Mouse (Mus musculus) hindbrain, postnatal 0 days (tissue): ENCODE measurements around the gene Rap1gap. TPM values are rescaled to one million over a fixed set of nuclear protein-coding genes. Genes with fewer than 3 reads are reported as not detected.

Source experiments
- ATAC-seq: fragments of 200-750 bp; cut with Nextera tagmentation; 2 replicates; pipeline ENCODE4 v1.8.0; 2017; ENCODE audit warnings: mild to moderate bottlenecking, moderate TSS enrichment, moderate library complexity
- DNase-seq: peaks from one replicate; pipeline ENCODE4 v3.0.0-alpha.2; 2015; ENCODE audit warnings: low spot score
- H3K27ac ChIP-seq: fragments of 300-500 bp; sonication (generic); 2 replicates; pipeline ENCODE4 v1.5.1; 2014; ENCODE audit warnings: mild to moderate bottlenecking
- H3K27me3 ChIP-seq: fragments of 300-500 bp; sonication (generic); 2 replicates; pipeline ENCODE4 v1.6.1; 2014; ENCODE audit warnings: low read length, mixed read lengths; ENCODE audit not compliant: insufficient read depth
- H3K36me3 ChIP-seq: fragments of 300-500 bp; sonication (generic); 2 replicates; pipeline ENCODE4 v1.6.1; 2014; ENCODE audit warnings: low read length, mixed read lengths; ENCODE audit not compliant: insufficient read depth
- H3K4me1 ChIP-seq: fragments of 300-500 bp; sonication (generic); 2 replicates; pipeline ENCODE4 v1.6.1; 2014; ENCODE audit warnings: antibody characterized with exemption, low read length, mixed read lengths; ENCODE audit not compliant: insufficient read depth
- H3K4me2 ChIP-seq: fragments of 300-500 bp; sonication (generic); 2 replicates; pipeline ENCODE4 v1.6.1; 2014; ENCODE audit warnings: low read depth, mild to moderate bottlenecking, low read length, moderate library complexity, mixed read lengths
- H3K4me3 ChIP-seq: fragments of 300-500 bp; sonication (generic); 2 replicates; pipeline ENCODE4 v1.5.1; 2014; ENCODE audit warnings: low read length
- H3K9ac ChIP-seq: fragments of 300-500 bp; sonication (generic); replicated peaks from 2 replicates; pipeline ENCODE4 v1.6.1; 2014; ENCODE audit warnings: mild to moderate bottlenecking, low read length, moderate library complexity, mixed read lengths
- H3K9me3 ChIP-seq: fragments of 300-500 bp; sonication (generic); 2 replicates; pipeline ENCODE4 v1.6.1; 2016; ENCODE audit warnings: low read length, mixed read lengths
- CTCF ChIP-seq: IDR thresholded peaks from 2 replicates; pipeline ENCODE4 v1.5.1; 2016; ENCODE audit warnings: antibody characterized with exemption, control low read depth, low read depth
- WGBS: fragments of 180-500 bp; shearing (Covaris S2); extraction: QIAGEN DNeasy Blood & Tissue Kit; methylation state at CpG from one replicate; pipeline ENCODE4 v1.1.7; 2014; 5-methylcytosine and 5-hydroxymethylcytosine counted together
- polyA plus RNA-seq: library from polyadenylated mRNA; unstranded; fragments of >200 nt; fragmentation: Nextera tagmentation; extraction: Ambion mirVana; gene quantifications from 2 replicates; pipeline ENCODE4 v1.2.1, GENCODE M21; 2015
- total RNA-seq: library from RNA; depleted of rRNA; stranded (reverse); fragments of >200 nt; gene quantifications from 2 replicates; pipeline ENCODE4 v1.2.3, GENCODE M21; 2014

The Rap1gap gene
- total and polyA plus RNA-seq, 2 experiments from 2014 or later: 110 to 282 TPM

DNA sequence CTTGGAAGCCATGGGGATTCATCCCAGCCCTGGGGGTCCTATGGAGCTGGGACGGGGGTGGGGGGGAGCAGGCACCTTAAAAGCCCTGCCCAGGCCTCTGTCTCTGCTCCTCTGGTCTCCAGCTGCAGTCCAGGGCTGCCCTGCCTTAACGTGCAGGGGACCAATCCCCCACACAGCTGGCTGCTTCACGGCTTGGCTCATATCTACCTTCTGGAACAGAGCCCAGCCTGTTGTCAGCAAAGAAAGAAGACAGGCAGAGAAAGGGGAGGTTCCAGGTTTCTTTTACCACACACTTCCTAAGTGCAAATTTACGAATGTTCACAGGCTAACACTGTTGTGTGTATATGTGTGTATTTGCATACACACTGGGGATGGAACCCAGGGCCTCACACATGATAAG lies 31.4 kb downstream of the Rap1gap start:
- Histone ChIP-seq H3K27ac (no peak overlapping the region), H3K9me3 (no peaks in the 10 kb centered on the region), H3K9ac (no peak overlapping the region), H3K4me1 (peaks cover 7% of the 10 kb centered on the region; the same call in 1 of the 2 replicates), H3K4me2 (no peak overlapping the region), H3K36me3 (no peaks in the 10 kb centered on the region), H3K4me3 (no peak overlapping the region), H3K27me3 (no peaks in the 10 kb centered on the region)
- ATAC-seq: no peak
- TF ChIP-seq CTCF: no peak
- WGBS: 14% methylated on average over 4 of the region's 4 CpGs
- DNase-seq: peak; percentile 48

DNA sequence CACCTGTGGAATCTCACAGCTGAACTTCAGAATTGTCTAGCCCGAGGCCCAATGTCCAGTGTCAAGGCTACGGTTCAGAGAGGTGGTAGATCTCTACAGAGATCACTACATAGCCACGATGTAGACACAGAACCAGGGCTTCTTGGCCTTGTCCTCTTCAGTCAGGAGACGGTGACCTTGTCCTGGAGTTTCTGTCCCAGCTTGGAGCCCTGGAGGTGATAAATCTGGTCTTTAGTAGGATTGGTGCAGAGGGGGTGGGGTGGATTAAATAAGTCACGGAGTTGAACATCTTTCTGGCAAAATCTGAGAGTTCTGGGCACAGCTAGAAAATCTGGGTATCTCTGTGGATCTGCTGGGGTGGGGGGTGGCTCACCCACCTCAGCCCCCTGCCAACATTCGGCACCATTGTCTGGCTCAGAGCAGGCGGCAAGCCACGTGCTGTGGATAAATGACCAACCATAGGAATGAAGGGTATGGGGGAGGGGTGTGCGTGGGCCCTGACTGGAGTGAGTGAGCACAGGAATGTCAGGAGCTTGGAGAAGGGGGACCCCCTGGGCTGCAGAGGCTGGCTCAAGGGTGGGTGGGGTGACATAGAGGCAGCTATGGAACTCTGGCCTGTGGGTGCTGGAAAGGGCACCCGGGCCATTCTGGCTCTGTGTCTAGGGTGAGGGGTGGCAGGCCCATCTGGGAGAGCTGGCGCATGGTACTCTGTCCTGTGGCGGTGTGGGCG lies 32.8 kb downstream of the Rap1gap start:
- TF ChIP-seq CTCF: no peak
- Histone ChIP-seq H3K4me2 (no peak overlapping the region), H3K36me3 (no peaks in the 10 kb centered on the region), H3K4me1 (peaks cover 7% of the 10 kb centered on the region; the same call in 1 of the 2 replicates), H3K9me3 (no peaks in the 10 kb centered on the region), H3K4me3 (no peak overlapping the region), H3K9ac (no peak overlapping the region), H3K27me3 (no peaks in the 10 kb centered on the region), H3K27ac (0 out of 2 replicates have a peak overlapping the region, but pooled peaks have one; percentile 62)
- ATAC-seq (0 out of 2 replicates have a peak, but pooled peaks have one; percentile 12), DNase-seq (no peak)
- 67% methylated on average over 13 of the region's 13 CpGs for WGBS

DNA sequence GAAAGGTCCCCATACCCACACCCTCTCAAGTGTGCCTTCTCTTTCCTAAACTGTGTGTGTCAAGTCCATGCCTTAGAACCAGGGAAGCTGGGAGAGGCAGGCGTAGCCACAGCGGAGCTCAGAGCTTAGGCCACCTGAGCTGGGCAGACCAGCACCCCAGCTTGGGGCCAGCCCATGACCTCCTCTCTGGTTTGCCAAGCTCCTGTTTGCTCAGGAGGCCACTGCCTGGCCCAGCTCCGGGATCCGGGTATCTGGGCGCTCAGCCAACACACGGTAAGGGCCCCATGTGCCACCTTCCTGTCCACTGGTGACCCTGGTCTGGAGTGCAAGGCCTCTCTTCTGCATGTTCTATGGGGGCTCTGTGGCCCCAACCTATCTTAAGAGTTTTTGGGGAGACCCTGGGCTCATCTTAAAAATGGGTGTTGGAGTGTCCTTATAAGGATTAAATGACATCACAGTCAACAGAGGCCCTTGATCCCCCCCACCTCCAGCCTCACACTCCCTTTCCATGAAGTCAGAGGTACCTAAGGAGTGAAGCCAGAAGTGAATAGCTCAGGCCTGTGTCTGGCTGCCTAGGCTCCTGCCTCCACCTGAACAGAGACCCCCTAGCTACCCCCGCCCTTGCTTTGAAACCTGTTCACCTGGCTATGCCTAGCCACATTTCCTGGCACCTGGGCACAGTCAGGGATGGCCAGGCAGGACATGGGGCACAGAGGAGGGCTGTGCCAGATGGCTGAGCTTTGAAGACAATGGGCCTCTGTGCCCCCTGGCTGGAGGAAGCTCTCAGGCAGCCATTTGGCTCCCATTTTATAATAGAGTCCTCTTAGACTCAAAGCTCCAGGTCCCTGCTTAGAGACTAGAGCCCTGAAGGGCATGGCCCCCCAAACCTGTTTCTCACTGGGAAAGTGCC lies 33.8 kb downstream of the Rap1gap start:
- H3K27ac ChIP-seq: peak overlapping the region; percentile 62
- no peak overlapping the region for H3K9ac ChIP-seq
- H3K4me1 ChIP-seq: peaks cover 7% of the 10 kb centered on the region; the same call in 1 of the 2 replicates
- H3K9me3 ChIP-seq: no peaks in the 10 kb centered on the region
- DNase-seq (no peak), ATAC-seq (peak; percentile 41; the same call in 1 of the 2 replicates)
- no peak for TF ChIP-seq CTCF
- no peak overlapping the region for H3K4me3 ChIP-seq
- no peak overlapping the region for H3K4me2 ChIP-seq
- no peaks in the 10 kb centered on the region for H3K36me3 ChIP-seq
- no peaks in the 10 kb centered on the region for H3K27me3 ChIP-seq
- 60% methylated on average over 7 of the region's 7 CpGs for WGBS

DNA sequence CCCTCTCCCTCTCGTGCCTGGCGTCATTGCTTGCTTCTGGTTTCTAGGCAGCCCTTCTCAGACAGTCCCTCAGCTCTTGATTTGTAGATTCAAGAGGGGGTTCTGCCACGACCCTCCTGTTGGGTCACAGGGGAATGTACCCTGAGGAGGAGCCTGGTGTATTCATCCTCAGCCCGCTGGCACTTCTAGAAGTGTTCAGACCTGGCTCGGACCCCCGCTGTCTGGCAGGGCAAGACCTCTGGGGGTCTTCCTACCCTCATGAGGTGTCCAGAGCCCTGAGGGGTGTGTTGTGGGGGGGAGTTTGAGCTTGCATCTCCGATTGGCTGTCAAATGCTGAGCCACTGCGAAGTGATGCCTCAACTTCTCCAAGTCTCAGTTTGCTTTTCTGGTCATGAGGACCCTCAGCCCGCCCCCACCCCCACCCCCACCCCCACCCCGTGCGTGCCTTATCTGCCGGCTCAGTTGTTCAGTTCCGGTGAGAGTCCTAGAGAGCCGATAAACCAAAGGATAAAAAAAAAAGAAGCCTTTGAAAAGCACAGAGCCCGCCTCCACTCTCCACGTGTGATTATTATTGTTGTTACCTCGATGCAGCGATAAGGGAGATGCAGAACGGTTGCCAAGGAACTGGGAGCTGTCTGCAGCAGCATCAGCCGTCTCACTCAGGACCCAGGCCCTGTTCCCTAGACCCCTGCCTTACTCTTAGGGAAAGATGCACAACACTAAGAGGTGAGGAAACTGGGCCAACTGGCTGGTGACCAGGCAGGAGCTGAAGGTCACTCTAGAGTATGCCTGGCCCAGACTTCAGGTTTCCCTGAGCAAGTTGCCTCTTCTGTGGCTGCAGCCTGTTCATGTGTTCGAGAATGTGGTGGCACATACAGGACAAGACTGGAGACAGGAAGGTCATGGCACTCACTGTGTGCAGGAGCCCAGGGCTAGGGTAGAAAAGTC lies 35.0 kb downstream of the Rap1gap start:
- no peak overlapping the region for H3K9ac ChIP-seq
- 39% methylated on average over 20 of the region's 21 CpGs for WGBS
- no peak overlapping the region for H3K4me3 ChIP-seq
- ATAC-seq: no peak
- H3K27me3 ChIP-seq: no peaks in the 10 kb centered on the region
- peak overlapping the region; percentile 62 for H3K27ac ChIP-seq
- H3K36me3 ChIP-seq: no peaks in the 10 kb centered on the region
- H3K4me1 ChIP-seq: peaks cover 7% of the 10 kb centered on the region; the same call in 1 of the 2 replicates
- no peaks in the 10 kb centered on the region for H3K9me3 ChIP-seq
- no peak for TF ChIP-seq CTCF
- no peak for DNase-seq
- H3K4me2 ChIP-seq: no peak overlapping the region

DNA sequence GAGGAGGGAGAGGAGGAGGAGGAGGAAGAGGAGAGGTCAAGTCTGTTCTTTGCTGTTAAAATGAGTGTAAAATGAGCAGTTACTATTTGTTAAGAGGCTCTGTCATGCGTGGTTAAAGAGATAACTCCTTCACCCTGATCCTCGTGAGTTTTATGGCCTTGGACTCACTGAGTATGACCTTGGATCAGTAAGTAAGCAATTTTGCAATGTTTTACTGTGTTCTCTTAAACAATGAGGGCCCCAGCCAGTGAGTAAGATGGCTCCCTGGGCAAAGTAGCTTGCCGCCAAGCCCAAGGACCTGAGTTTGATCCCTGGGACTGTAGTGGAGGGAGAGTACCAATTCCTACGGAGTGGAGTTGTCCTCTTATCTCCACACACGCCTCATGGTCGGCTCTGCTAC lies 36.4 kb downstream of the Rap1gap start:
- DNase-seq: no peak
- WGBS: 65% methylated on average over 6 of the region's 6 CpGs
- H3K4me1 ChIP-seq: peaks cover 7% of the 10 kb centered on the region; the same call in 1 of the 2 replicates
- H3K27me3 ChIP-seq: no peaks in the 10 kb centered on the region
- no peak for TF ChIP-seq CTCF
- no peak overlapping the region for H3K27ac ChIP-seq
- H3K9ac ChIP-seq: no peak overlapping the region
- no peaks in the 10 kb centered on the region for H3K36me3 ChIP-seq
- no peaks in the 10 kb centered on the region for H3K9me3 ChIP-seq
- H3K4me2 ChIP-seq: no peak overlapping the region
- ATAC-seq: no peak
- no peak overlapping the region for H3K4me3 ChIP-seq

DNA sequence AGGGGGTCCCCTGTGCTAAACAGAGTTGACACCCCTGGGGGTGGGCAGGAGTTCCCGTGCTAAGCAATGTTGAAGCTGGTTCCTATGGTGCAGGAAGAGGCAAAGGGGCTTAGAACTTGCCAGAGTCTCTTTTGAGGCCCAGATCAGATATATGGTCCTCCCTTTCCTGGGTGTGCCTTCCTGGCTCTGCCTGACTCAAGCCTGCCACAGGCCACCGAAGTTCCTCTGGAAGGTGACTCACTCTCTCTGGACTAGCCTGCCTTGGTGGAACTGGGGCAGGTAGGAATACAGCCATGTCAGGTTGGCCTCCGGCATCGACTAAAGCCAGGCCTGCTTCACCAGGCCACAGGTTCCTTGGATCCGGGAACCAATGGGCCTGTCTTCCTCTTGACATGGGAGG lies 38.6 kb downstream of the Rap1gap start:
- ATAC-seq (no peak), DNase-seq (no peak)
- WGBS: 89% methylated on average over 5 of the region's 5 CpGs
- Histone ChIP-seq H3K36me3 (no peaks in the 10 kb centered on the region), H3K4me2 (no peak overlapping the region), H3K27me3 (no peaks in the 10 kb centered on the region), H3K4me3 (no peak overlapping the region), H3K9ac (no peak overlapping the region), H3K9me3 (no peaks in the 10 kb centered on the region), H3K27ac (no peak overlapping the region), H3K4me1 (peaks cover 11% of the 10 kb centered on the region; the same call in 1 of the 2 replicates)
- TF ChIP-seq CTCF: no peak
